Mouse (Mus musculus) ovary, postnatal 36 days (tissue): ENCODE measurements around the gene Strbp.

Source experiments
- DNase-seq: peaks from one replicate; pipeline ENCODE4 v3.0.0; 2022; ENCODE audit warnings: low spot score, mixed read lengths

Strbp gene

DNA sequence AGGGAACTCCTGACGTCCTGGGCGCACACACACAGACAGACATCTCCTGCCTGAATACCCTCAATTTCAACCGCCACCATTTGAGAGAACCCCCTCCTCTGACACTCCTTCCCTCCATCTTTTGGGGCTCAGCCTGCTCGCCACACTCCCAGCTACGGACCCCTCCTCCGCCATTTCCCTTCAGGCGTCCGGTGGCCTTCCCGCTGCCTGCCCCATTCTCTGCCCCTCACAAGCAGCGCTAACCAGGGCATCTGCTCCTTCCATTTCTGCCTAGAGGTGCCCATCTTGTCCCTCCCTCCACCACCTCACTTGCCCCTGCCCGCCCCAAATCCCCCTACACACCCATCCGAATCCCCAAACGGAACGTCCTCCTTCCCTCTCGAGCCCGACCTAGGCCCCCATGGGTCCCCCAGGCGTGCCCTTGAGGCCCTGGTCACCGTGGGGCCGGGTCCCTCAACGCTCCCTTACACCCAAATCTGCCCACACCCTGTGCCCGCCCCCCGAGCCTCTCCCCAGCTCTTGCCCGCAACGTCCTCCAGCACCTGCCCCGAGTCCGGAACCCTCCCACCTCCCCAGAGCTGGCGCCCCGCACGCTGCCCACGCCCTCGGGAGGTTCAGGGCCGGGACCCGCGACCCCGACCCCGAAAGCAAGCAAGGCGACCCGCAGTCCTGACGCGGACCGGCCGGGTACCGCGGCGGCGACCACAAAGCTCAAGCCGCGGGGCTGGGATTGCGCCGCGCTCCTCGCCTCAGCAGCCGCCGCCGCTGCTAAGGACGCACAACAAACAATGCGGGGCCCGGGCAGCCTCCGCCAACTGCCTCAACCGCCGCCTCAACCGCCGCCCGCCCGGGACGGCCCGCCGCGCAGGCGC, 1.1 kb downstream of the Strbp start:
- no peak for DNase-seq

DNA sequence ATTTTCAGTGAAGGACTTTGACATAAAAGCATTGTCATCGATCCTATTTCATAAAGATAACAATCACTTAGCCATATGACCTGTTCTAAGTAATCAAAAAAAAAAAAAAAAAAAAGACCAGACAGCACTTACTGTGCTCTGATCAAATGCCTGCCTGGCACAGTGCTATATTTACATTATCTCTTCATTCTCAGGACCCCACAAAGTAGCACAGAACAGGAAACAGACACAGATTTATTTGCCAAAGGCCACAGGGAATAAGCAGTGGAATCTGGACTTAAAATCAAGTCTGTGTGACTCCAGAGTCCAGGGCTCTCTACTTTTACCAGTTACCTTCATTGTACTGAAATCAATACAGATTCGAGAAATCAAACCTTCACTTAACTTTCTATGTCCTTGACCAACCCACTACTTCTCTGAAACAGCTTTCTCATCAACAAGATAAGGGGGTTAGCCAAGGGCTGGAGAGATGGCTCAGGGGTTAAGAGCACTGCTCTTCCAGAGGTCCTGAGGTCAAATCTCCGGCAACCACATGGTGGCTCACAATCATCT, 14.5 kb downstream of the Strbp start:
- DNase-seq: no peak

DNA sequence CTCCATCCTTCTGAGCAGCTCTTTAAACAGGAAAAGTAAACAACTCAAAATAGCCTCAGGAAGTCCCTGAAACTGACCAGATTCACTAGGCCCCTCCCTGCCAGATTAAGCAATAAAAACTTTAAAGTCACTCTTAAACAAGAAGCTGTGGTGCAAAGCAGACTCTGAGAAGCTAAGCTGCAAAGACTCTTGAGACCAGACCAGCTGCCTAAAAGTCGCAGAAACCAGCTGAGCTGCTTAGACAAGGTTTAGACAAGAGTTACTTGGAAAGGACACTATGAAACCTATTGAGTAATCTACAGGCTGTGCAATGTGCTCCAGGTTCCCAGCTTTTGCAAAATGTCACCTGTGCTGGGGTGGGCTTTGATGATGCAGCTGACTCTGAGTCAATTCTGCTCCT, 16.6 kb downstream of the Strbp start:
- no peak for DNase-seq

DNA sequence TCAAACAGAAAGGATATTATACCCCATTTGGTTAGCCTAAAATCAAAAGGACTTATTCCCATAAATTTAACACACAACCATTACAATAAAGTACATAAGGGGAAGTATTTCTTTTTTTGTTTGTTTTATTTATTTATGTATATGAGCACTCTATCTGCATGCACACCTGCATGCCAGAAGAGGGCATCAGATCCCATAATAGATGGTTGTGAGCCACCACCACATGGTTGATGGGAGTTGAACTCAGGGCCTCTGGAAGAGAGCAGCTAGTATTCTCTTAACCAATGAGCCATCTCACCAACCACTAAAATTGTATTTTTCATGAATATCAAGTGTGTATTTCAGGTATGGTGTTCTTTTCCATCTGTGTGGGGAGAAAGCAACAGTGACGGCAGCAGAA, 18.8 kb downstream of the Strbp start:
- no peak for DNase-seq

DNA sequence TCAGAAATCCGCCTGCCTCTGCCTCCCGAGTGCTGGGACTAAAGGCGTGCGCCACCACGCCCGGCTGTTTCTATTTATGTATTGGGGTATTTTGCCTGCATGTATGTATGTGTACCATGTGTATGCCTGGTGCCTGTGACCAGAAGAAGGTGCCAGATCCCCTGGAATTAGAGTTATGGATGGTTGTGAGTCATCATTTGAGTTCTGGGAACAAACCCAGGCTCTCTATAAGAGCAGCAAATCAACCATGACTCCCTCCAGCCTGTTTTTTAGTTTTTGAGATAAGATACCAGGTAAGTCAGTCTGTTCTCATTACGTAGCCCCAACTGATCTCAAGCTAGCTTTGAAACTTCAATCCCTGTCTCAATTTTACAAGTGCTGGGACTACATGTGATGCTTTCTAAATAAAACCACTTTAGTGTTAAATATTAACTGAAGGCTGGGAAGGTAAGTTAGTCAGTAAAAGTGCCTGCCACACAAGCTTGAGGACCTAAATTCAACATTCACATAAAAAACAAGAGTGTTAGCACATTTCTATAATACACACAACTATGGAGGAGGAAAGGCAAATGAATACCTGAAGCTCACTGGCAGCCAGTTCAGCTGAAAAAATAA, 21.4 kb downstream of the Strbp start:
- DNase-seq: no peak

DNA sequence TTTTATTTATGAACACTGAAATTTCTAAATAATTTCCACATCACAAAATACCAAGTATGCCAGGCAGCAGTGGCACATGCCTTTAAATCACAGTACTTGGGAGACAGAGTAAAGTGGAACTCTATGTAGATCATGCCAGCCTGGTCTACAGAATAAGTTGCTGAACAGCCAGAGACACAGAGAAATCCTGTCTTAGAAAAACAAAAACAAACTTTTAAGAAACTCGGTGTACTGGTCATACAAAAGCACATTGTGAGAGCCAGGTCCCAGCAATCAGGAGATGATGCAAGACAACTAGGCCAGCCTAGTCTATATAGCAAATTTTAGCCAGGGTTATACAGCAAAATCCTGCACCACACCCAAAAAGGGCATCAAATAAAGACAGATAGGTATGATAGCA, 52.6 kb downstream of the Strbp start:
- DNase-seq: no peak

DNA sequence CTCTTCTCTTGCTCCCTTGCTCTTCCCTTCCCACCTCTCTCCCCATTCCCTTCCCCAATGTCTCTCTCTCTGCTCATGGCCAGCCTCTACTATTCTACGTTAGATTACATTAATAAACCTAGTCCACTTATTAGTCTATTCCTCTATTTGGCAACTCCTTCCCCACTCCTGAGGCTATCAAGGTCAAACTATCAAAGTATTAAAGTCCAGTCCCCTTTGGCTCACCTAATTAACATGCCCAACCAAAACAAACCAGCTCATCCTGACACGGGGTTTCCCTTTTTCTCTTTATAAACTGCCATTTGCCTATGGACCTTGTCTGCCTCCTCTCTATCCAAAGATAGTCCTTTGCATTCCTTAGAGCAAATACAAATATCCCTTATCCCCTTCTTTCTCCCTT, 54.1 kb downstream of the Strbp start:
- no peak for DNase-seq

DNA sequence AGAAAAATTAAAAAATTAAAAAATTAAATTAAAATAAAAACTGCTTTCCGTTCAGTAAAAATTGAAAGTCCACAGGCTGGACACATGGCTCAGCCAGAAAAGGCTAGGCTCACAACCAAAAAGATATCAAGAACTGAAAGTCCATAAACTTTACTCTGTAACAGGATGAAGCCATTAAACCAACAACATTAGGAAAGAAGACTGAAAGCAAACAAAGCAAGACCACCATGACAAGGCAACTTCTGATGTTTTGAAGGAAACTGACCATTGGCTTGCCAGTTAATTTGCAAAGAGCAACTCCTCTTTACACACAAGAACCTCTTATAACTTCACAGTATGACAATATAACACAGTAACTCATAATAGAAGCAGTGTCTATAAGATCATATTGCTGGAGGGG, 54.7 kb downstream of the Strbp start:
- DNase-seq: no peak

DNA sequence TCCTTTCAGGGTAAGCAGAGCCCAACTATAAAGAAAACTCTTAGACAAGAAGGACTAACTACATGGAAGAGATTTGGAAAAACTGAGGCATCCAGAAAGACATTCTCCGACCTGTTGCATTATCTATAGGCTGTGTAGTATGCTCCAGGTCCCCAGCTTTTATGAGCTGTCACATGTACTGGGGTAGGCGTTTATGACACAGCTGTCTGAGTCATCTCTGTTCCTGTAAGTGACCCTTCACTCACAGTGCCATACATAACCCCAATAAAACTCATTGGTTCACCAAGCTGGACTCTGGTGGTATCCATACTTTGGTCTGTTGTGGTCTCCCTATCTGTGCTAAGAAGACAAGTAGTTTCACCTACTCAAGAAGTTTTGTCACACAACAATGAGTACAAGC, 80.3 kb downstream of the Strbp start:
- no peak for DNase-seq

DNA sequence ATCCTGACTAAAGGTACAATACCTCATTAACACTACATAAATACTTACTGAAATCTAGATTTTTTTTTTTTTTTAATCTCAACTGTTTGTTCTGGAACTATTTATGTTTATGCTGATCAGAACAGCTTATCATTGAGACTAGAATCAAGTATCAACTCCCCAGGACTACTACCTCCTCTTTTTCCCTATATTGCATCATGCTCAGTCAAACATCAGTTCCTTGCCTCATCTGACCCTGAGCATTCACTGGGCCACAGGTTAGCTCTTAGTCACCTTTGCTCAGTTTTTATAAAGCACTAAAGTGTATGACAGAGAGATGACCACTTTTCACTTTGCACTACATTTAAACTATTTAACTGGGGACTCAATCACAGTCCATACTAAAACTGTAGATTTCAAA, 115.7 kb downstream of the Strbp start:
- DNase-seq: no peak

DNA sequence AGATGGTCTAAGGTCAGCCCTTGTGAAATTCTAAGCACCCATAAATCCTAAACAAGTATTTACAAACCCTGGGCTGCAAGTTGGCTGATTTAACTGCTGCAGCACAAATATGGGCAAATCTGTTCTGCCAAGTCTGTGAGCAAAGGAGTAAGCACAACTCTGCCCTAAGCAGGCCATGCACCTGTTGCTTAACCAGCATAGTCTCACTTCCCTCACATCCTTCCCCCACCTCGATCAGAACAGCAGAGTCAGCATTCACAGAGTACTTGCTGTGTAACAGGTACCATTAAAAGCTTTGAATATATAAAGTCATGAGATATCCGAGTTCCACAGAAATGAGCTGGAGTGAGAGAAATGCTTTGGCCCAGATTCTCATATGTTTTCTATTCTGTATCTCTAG, 125.5 kb downstream of the Strbp start:
- no peak for DNase-seq

DNA sequence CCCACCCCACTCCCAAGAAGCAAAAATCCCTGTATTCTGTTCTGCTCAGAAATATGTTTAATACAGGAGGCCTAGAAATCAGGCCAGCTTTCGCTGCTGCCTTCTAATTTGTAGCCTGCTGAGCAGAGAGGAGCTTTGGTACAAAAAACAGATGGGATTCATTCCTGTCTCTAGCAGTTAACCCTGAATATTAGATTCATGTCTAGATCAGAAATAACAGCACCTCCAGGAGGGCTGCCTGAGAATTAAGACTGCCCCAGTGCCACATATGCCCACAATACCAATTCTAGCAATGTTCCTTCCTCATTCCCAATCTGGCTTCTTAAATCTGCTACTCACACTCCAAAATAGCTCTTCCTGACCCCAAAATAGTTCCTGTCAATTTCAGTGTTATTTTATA, 127.0 kb downstream of the Strbp start:
- DNase-seq: no peak

DNA sequence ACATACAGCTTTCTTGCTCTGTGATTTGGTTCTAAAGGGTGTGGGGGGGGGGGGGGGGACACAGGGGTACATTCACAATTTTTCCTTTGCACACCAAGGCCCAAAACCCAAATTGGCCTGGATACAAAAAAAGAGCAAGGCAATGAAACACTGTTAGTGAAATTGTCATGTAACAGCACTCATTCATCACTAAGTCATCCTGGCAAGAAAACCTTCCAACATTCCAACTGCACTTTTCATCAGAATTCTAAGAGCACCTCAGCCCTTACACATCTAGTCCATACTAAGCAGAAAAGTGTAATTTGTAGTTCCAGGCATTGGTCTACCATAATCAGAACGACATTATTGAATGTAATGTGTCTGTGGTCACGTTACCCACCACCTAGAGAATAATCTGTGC, 131.5 kb downstream of the Strbp start:
- DNase-seq: no peak

DNA sequence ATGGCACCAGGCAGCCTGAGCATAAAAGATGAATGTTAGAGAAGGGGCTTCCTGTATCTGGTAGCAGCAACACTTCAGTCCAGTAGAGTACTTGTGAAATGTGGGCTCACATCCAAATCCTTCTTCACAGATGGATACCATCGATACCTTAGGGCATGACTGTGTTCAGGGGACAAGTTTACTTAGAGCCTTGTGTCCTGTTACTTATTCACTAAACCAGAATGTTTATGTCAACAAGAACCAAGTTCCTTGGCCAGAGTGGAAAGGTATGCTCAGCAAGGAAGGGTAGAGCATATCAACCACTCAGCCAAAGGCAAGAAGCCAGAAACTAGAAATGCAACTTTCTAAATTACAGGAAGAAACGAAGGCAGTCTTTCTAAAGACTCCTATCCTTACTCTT, 133.0 kb downstream of the Strbp start:
- DNase-seq: no peak

DNA sequence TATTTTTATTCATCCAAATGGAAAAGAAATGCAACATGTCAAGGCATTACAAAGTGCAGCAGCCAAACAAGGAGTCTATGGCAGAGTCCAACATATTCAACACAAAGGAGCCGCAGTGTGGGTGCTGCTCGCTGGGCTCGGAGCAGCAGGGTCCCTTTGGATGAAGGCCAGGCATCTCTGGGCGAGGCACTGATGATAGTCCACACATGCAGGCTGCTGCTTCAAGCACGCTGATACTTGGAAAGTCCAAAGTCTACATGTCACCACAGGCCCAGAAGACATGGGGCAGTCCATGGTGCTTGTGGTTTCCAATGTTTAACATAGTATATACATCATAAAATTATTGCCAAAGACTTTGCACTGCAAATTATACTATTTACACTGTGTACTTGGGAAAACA, 133.8 kb downstream of the Strbp start:
- no peak for DNase-seq

DNA sequence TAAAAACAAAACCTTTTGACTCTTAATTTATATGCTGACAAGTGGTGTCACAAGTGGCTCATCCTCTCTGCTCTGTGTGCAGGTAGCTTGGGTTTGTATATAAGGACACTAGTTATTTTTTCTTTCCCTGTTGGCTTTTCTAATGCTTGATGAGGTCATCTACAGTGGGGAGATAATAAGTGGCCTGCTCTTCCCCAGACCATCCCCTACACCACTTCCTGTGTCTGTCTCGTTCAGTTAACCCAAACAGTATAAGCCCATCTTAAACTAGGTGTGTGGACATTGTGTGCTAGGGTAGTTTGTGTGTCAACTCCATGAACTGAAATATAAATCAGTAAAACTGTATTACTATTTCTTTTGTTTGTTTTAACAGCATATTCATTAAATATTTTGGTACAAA, 137.6 kb downstream of the Strbp start:
- DNase-seq: no peak

DNA sequence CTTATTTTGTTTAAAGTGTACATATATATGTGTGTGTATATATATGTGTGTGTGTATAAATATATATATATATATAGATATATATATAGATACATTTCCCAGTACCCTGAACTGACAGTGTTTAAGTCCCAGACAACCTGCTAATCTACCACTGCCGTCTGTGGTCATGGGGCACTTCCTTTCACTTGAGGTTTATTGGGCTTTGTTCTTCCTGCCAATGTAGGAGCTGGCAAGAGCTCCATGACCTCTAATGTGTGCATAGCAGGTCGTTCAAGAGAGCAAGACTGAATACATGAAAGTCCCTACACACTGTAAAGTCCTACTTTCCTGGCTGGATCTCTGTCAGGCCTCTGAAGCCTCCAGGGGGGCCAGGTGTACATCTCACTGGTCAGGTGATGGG, 138.1 kb downstream of the Strbp start:
- no peak for DNase-seq

DNA sequence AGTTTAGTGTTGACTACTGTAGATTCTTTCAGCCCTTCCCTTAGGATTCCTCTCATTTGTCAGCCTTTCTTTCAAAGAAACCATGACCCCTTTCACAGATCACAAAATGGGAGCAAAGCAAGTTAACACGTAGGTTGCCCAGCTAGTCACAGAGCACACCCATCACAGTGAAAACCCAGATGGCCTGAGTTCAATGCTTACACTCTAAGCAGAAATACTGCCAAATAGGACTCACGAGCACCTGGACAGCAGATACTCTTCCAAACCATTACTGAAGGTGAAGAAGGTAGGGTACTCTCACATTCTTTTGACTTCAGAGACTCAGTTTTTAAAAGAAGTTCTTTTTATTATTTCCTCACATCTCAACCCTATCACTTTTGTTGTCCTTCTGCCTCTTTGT, 147.3 kb downstream of the Strbp start:
- no peak for DNase-seq

DNA sequence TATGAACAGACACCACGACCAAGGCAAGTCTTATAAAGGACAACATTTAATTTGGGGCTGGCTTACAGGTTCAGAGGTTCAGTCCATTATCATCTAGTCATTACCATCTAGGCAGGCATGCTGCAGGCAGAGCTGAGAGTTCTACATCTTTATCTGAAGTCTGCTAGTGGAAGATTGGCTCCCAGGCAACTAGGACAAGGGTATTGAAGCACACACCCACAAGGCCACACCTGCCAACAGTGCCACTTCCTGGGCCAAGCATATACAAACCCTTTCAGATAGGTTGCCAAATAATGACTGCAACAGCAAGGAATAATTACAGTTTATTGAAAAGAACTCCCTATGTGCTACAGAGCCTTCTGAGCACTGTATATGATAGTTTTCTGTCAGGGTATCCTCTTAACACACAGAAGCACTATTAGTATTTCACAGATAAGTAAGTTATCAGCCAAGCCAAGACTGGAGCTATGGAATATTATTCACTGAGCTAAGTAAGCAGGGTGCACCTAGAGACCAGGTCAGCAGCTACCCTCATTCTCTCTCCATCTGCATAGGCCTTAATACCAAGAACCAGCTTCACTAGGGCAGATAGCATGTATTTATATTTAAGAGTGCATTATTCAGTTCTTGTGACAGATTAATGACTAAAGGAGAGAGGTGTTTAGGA, 154.2 kb downstream of the Strbp start:
- DNase-seq: no peak

DNA sequence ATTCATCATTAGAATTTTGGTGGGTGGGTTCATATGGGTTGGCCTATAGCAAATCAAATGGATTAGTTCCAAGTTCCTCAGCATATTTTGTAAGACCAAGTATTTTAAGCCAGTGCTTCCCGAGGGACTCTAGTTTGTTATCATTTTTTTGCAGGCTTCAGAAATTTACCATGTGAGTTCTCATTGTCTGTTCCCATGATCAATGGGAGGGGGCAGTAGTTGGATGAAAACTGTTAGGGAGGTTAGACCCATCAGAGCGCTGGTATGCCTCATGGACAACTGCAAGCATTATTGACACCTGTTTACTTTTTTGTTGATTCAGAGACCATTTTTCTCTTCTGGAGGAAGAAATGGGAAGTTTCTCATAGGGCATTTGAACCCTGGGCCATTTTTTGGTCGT, 172.0 kb downstream of the Strbp start:
- DNase-seq: no peak

DNA sequence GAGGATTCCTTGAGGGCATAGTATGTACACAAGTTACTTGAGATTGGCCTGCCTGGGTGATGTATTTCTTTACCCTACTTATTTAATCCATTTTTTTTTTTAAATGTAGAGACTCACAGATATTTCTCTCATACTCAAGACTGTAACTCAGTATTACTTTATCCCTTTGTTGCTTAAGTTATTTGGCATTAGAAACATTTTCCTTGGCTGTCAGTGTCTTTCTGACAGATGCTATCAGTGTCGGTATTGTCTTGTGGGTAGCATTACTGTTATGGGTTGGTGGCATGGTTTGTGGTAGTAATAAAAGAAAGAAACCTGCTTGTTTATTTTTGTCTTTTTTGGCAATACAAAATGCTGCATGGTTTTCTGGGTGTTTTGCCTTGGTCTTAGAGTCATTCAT, 172.9 kb downstream of the Strbp start:
- no peak for DNase-seq

DNA sequence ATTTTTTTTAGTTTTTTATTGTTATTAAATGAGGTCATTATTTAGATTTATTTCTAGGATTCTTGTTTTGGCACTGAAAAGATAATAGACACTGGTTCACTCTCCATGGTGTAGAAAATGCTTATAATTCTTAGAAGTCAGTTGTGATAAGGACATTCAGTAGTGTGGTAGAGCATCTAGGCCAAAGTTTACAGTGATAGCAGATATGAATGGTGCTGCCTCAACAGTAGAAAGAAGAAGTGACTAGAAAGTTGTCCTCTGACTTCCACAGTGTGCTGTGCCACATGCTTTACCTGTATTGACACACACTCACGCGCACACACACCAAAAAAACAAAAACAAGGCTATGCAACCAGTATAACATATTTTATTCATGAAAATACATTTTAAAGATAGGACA, 174.3 kb downstream of the Strbp start:
- no peak for DNase-seq

DNA sequence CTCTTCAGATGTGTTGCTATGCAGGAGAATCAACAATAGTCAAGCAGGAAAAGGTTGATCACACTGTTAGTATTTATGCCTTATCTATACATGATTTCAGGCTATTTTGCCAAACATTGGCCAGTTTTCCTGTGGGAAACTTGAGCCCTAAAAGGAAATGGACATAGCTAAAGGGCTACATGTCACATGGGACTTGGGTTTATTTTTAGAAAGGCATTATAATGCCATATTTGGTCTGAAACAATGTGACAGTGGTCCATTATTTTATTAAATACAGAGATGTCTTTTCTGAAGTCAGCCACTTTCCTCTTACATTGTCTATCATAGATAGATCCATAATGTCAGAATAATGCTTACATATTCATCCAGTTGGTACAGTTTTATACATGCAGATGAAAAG, 176.1 kb downstream of the Strbp start:
- no peak for DNase-seq
